Mouse (Mus musculus): ENCODE measurements around the gene Braf. TPM values are rescaled to one million over a fixed set of nuclear protein-coding genes. Genes with fewer than 3 reads are reported as not detected.

Gene Braf
- polyA plus RNA-seq, 1 experiment from 2014 or later = 22.6 TPM

DNA sequence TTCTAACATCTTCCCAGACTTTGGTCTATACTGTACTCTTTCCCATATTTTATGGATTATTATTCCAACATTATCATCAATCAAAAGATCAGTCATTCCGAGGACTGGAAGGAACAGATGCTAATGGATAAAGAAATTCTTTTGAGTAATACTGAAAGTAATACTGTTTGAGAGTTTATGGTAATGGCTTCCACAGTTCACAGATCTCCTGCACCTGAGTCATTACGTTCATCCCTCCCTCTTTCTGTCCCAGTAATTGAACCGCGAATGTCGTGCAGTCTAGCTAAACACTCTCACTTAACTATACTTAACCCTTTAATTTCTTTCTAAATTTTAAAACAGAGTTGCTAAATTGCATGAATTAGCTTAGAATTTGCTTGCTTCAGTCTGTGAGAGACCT lies 43.5 kb downstream of the Braf start:
- Histone ChIP-seq H3K4me3 (ENCODE audit: low read depth, low read length) (no peak overlapping the region), H3K27me3 (ENCODE audit: control insufficient read depth, insufficient read depth, low read length) (no peaks in the 10 kb centered on the region), H3K36me3 (ENCODE audit: control insufficient read depth, insufficient read depth, low read length) (no peaks in the 10 kb centered on the region), H3K27ac (ENCODE audit: low read depth, low read length) (no peak overlapping the region), H3K9ac (ENCODE audit: low read depth, low read length) (no peak overlapping the region), H3K4me2 (replicated peaks; ENCODE audit: low read depth, low read length) (no peak overlapping the region), H3K4me1 (replicated peaks; ENCODE audit: control insufficient read depth, insufficient read depth, low read length) (no peaks in the 10 kb centered on the region), H3K9me3 (ENCODE audit: control insufficient read depth, low read length) (no peaks in the 10 kb centered on the region)
- 73% methylated on average over 5 of the region's 5 CpGs for WGBS
- DNase-seq (ENCODE audit: low spot score) = no peak
- ATAC-seq (ENCODE audit: low FRiP score) = no peak

DNA sequence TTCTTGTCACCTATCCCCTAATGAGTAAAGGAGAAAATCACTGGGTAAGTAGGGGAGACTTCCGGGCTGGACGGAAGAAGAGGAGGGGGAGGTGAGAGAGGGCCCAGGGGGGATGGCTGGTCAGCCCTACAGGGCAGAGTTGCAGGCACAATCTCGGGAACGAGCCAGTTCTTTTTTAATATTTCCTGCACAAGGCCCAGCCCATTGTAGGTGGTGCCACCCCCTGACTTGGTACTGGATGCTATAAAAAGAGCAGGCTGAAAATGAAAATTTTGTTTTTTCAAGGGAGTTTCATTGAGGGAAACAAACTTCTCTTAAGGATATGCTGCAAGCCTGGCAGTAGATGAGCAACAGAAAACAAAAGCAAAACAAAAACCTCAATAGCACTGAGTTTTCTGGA lies 44.7 kb downstream of the Braf start:
- no peak overlapping the region for H3K4me2 ChIP-seq (replicated peaks; ENCODE audit: low read depth, low read length)
- H3K4me3 ChIP-seq (ENCODE audit: low read depth, low read length) = no peak overlapping the region
- H3K9ac ChIP-seq (ENCODE audit: low read depth, low read length) = no peak overlapping the region
- ATAC-seq (ENCODE audit: low FRiP score) (no peak; the same call in 1 of the 2 replicates), DNase-seq (ENCODE audit: low spot score) (no peak)
- WGBS = 26% methylated on average over 4 of the region's 4 CpGs
- no peak overlapping the region for H3K27ac ChIP-seq (ENCODE audit: low read depth, low read length)
- H3K9me3 ChIP-seq (ENCODE audit: control insufficient read depth, low read length) = no peaks in the 10 kb centered on the region
- H3K36me3 ChIP-seq (ENCODE audit: control insufficient read depth, insufficient read depth, low read length) = 0 out of 2 replicates have a peak, but pooled peaks cover 2% of the 10 kb centered on the region
- no peaks in the 10 kb centered on the region for H3K27me3 ChIP-seq (ENCODE audit: control insufficient read depth, insufficient read depth, low read length)
- no peaks in the 10 kb centered on the region for H3K4me1 ChIP-seq (replicated peaks; ENCODE audit: control insufficient read depth, insufficient read depth, low read length)

DNA sequence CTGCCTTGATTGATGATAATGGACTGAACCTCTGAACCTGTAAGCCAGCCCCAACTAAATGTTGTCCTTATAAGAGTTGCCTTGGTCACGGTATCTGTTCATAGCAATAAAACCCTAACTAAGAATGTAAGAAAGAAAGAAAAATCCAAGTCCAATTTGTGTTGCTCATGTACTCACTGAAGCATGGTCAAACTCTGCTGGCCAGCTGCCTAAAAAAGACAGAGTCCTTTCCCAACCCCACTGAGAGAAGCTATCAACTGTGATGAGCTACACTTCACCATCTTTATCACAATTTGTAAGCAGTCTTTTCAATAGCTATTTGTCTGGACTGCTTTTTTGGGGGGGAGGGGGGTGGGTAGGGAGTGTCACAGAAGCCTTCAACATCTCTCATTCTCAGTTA lies 47.0 kb downstream of the Braf start:
- Histone ChIP-seq H3K4me1 (replicated peaks; ENCODE audit: control insufficient read depth, insufficient read depth, low read length) (no peaks in the 10 kb centered on the region), H3K9ac (ENCODE audit: low read depth, low read length) (no peak overlapping the region), H3K9me3 (ENCODE audit: control insufficient read depth, low read length) (no peaks in the 10 kb centered on the region), H3K27ac (ENCODE audit: low read depth, low read length) (no peak overlapping the region), H3K36me3 (ENCODE audit: control insufficient read depth, insufficient read depth, low read length) (0 out of 2 replicates have a peak, but pooled peaks cover 2% of the 10 kb centered on the region), H3K27me3 (ENCODE audit: control insufficient read depth, insufficient read depth, low read length) (no peaks in the 10 kb centered on the region), H3K4me2 (replicated peaks; ENCODE audit: low read depth, low read length) (no peak overlapping the region), H3K4me3 (ENCODE audit: low read depth, low read length) (no peak overlapping the region)
- 94% methylated on average over 1 of the region's 1 CpGs for WGBS
- no peak for DNase-seq (ENCODE audit: low spot score)
- no peak for ATAC-seq (ENCODE audit: low FRiP score)

DNA sequence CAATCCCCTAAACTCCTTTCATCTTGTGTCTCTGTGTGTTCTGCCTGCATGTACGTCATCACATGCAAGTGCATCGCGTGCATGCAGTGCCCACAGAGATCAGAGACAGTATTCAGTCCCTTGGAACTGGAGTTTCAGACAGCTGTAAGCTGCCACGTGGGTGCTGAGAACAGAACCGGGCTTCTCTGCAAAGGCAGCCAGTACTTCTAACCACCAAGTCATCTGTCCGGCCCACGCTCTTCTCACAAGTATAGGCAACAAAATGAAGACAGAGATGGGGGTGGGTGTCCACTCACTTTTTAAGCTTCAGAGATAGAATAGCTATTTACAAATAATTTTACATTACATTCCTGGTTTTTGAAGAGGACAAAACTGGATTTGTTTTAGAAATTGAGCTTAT lies 50.2 kb downstream of the Braf start:
- WGBS = 90% methylated on average over 7 of the region's 7 CpGs
- H3K27me3 ChIP-seq (ENCODE audit: control insufficient read depth, insufficient read depth, low read length) = no peaks in the 10 kb centered on the region

DNA sequence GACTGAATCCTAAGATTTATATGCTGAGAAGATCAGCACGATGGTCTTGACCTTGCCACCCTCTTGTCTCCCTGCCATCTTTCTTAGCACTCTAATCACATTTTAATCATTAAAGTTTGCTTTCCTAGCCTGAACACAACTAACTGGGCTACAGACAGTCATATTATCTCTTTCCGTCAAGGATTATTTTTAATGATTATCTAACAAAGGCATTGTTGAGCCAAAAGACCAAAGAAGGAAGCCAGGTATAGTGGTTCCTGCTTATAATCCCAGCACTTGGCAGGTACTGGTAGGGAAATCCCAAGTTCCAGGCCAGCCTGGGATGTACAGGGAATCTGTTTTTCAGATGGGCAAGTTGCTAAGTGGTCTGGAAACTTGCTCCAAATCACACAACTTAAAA lies 114.0 kb downstream of the Braf start:
- 95% methylated on average over 2 of the region's 2 CpGs for WGBS
- H3K36me3 ChIP-seq (ENCODE audit: control insufficient read depth, insufficient read depth, low read length) = no peaks in the 10 kb centered on the region
- no peak overlapping the region for H3K27ac ChIP-seq (ENCODE audit: low read depth, low read length)
- H3K9ac ChIP-seq (ENCODE audit: low read depth, low read length) = no peak overlapping the region
- H3K4me3 ChIP-seq (ENCODE audit: low read depth, low read length) = no peak overlapping the region
- H3K4me2 ChIP-seq (replicated peaks; ENCODE audit: low read depth, low read length) = no peak overlapping the region
- ATAC-seq (ENCODE audit: low FRiP score) = no peak
- H3K9me3 ChIP-seq (ENCODE audit: control insufficient read depth, low read length) = no peaks in the 10 kb centered on the region
- no peak for DNase-seq (ENCODE audit: low spot score)
- H3K27me3 ChIP-seq (ENCODE audit: control insufficient read depth, insufficient read depth, low read length) = no peaks in the 10 kb centered on the region
- no peaks in the 10 kb centered on the region for H3K4me1 ChIP-seq (replicated peaks; ENCODE audit: control insufficient read depth, insufficient read depth, low read length)

More for the DNA sequence above, 50.2 kb downstream of the Braf start:
- Histone ChIP-seq H3K4me1 (replicated peaks; ENCODE audit: control insufficient read depth, insufficient read depth, low read length) (no peaks in the 10 kb centered on the region), H3K9me3 (ENCODE audit: control insufficient read depth, low read length) (no peaks in the 10 kb centered on the region), H3K27ac (ENCODE audit: low read depth, low read length) (no peak overlapping the region), H3K9ac (ENCODE audit: low read depth, low read length) (no peak overlapping the region), H3K36me3 (ENCODE audit: control insufficient read depth, insufficient read depth, low read length) (0 out of 2 replicates have a peak, but pooled peaks cover 2% of the 10 kb centered on the region), H3K4me2 (replicated peaks; ENCODE audit: low read depth, low read length) (no peak overlapping the region), H3K4me3 (ENCODE audit: low read depth, low read length) (no peak overlapping the region)
- DNase-seq (ENCODE audit: low spot score) (no peak), ATAC-seq (ENCODE audit: low FRiP score) (no peak)

DNA sequence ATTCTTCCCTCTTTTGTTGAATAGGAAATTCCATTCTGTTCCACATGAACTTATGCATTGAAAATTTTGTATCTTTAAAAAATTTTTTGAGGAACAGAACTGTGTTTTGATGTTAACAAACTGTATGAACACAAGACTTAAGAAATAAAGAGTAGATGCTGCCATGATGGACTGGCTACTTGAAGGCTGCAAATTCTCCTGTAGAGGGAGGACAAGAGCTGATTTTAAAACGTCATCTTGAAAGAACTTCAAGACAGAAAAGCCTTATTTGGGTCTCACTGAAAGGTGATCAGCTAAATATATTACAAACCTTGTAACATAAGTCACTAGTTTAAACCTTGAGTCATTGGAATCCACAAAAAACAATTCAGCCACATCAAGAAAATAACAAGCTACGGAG lies 115.1 kb downstream of the Braf start:
- ATAC-seq (ENCODE audit: low FRiP score) (no peak), DNase-seq (ENCODE audit: low spot score) (no peak)
- H3K27ac ChIP-seq (ENCODE audit: low read depth, low read length) = no peak overlapping the region
- H3K4me1 ChIP-seq (replicated peaks; ENCODE audit: control insufficient read depth, insufficient read depth, low read length) = no peaks in the 10 kb centered on the region
- no peak overlapping the region for H3K4me3 ChIP-seq (ENCODE audit: low read depth, low read length)
- H3K9me3 ChIP-seq (ENCODE audit: control insufficient read depth, low read length) = no peaks in the 10 kb centered on the region
- no peak overlapping the region for H3K9ac ChIP-seq (ENCODE audit: low read depth, low read length)
- no peak overlapping the region for H3K4me2 ChIP-seq (replicated peaks; ENCODE audit: low read depth, low read length)
- 76% methylated on average over 2 of the region's 2 CpGs for WGBS
- no peaks in the 10 kb centered on the region for H3K36me3 ChIP-seq (ENCODE audit: control insufficient read depth, insufficient read depth, low read length)
- no peaks in the 10 kb centered on the region for H3K27me3 ChIP-seq (ENCODE audit: control insufficient read depth, insufficient read depth, low read length)

DNA sequence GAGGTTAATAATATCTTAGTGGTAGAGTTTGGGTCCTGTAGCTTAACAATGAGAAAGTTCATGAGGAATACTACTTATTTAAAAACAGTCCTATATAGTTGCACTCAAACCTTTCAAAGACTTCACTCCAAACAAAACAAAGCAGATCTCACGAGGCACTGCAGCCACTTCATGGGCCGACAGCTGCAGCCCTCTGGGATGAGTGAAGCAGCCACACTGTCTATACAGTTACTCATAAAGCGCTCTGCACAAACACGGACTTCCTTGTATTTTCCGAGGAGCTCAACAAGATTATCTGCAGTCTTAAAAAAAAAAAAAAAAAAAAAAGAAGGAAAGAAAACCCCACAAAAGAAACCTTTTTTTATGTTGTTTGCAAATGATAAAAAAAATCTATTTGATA lies 117.9 kb downstream of the Braf start:
- no peak for DNase-seq (ENCODE audit: low spot score)
- Histone ChIP-seq H3K4me2 (replicated peaks; ENCODE audit: low read depth, low read length) (no peak overlapping the region), H3K27me3 (ENCODE audit: control insufficient read depth, insufficient read depth, low read length) (no peaks in the 10 kb centered on the region), H3K4me1 (replicated peaks; ENCODE audit: control insufficient read depth, insufficient read depth, low read length) (no peaks in the 10 kb centered on the region), H3K4me3 (ENCODE audit: low read depth, low read length) (no peak overlapping the region), H3K27ac (ENCODE audit: low read depth, low read length) (no peak overlapping the region), H3K9ac (ENCODE audit: low read depth, low read length) (no peak overlapping the region), H3K36me3 (ENCODE audit: control insufficient read depth, insufficient read depth, low read length) (no peaks in the 10 kb centered on the region), H3K9me3 (ENCODE audit: control insufficient read depth, low read length) (no peaks in the 10 kb centered on the region)
- no peak for ATAC-seq (ENCODE audit: low FRiP score)
- WGBS = 83% methylated on average over 5 of the region's 5 CpGs

DNA sequence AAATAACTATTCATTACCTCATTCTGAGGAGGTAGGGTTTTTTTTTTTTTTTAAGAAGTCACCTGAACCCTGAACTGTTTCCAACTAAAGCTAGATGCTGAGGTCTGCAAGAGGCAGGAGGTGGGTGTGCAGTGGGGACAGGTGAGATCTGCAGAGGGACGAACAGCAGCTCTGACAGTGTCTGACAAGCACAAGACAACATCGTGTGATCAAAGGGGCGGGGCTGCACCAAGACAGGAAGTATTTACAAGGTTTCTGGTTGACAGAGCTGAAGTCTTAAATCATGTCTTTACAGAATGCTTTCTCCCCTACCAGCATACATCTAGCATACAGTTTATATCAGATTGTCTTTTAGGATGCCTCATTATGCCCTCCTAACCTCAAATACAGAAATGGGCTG lies 118.4 kb downstream of the Braf start:
- Histone ChIP-seq H3K4me3 (ENCODE audit: low read depth, low read length) (no peak overlapping the region), H3K9ac (ENCODE audit: low read depth, low read length) (no peak overlapping the region), H3K36me3 (ENCODE audit: control insufficient read depth, insufficient read depth, low read length) (no peaks in the 10 kb centered on the region), H3K9me3 (ENCODE audit: control insufficient read depth, low read length) (no peaks in the 10 kb centered on the region), H3K4me2 (replicated peaks; ENCODE audit: low read depth, low read length) (no peak overlapping the region), H3K27ac (ENCODE audit: low read depth, low read length) (no peak overlapping the region), H3K4me1 (replicated peaks; ENCODE audit: control insufficient read depth, insufficient read depth, low read length) (no peaks in the 10 kb centered on the region), H3K27me3 (ENCODE audit: control insufficient read depth, insufficient read depth, low read length) (no peaks in the 10 kb centered on the region)
- ATAC-seq (ENCODE audit: low FRiP score) = no peak
- DNase-seq (ENCODE audit: low spot score) = no peak
- WGBS = 78% methylated on average over 3 of the region's 3 CpGs

DNA sequence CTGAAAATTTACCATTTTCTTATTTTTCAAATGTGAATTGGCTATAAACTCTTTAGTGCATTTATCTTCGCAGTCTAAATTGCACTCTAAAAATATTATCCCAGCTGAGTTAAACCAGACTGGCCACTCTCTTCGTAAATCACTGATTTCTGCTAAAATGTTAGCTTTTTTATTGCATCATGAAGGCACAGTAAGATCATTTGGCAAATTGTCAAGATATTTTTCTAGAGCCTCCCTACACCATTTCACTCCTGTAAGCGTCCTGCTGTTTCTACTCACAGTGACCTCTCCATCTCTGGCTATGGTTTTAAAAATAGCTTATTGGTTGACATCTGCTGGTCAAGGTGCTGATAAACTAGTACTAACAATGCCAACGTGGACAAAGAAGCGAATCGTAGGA lies 119.2 kb downstream of the Braf start:
- ATAC-seq (ENCODE audit: low FRiP score) (no peak), DNase-seq (ENCODE audit: low spot score) (no peak)
- no peaks in the 10 kb centered on the region for H3K9me3 ChIP-seq (ENCODE audit: control insufficient read depth, low read length)
- WGBS = 95% methylated on average over 6 of the region's 6 CpGs
- no peak overlapping the region for H3K27ac ChIP-seq (ENCODE audit: low read depth, low read length)
- no peaks in the 10 kb centered on the region for H3K27me3 ChIP-seq (ENCODE audit: control insufficient read depth, insufficient read depth, low read length)
- no peaks in the 10 kb centered on the region for H3K4me1 ChIP-seq (replicated peaks; ENCODE audit: control insufficient read depth, insufficient read depth, low read length)
- H3K9ac ChIP-seq (ENCODE audit: low read depth, low read length) = no peak overlapping the region
- no peak overlapping the region for H3K4me2 ChIP-seq (replicated peaks; ENCODE audit: low read depth, low read length)
- no peak overlapping the region for H3K4me3 ChIP-seq (ENCODE audit: low read depth, low read length)
- no peaks in the 10 kb centered on the region for H3K36me3 ChIP-seq (ENCODE audit: control insufficient read depth, insufficient read depth, low read length)
